In the genomic region with DNA sequence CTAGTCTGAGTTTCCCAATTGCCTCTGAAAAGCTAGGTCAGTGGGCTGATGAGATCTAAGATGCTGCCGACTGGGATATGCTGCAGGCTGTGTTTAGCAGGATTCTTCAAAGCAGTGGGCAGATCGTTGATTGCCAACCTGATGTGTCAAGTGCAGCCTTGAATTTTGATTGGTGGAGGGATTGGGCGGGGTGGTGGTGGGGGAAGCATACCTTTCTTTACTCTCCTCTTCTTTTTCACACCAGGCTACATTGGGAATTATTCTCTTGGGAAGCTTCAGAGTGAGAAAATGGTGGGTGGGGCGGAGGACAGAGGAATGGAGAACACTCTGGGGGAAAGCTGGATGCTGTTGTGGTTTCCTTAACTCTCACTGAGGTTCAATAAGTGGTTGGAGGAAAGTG, we compare ENCODE assay signal across 14 mouse cellular contexts. TPM values are rescaled to one million over a fixed set of nuclear protein-coding genes. Genes with fewer than 3 reads are reported as not detected.
A peak's percentile ranks its signal among the peaks of the same experiment; 100 is the strongest.
DNase-seq lines count a peak whose midpoint lies in the region; TF ChIP-seq lines count a peak whose summit lies in the region.
"Had no signal": no experiment of that assay in that cellular context is flagged by ENCODE, and none has a peak within 500 bp of the region (broad histone marks: within the 10 kb centered on the region; RNA-seq: fewer than 3 reads in every experiment).

No protein-coding gene starts in this region.

- TF ChIP-seq CTCF in brain, embryonic 14.5 days (IDR thresholded peaks at IDR 0.05; ENCODE audit: borderline replicate concordance, extremely low read depth, insufficient read depth, insufficient read length), result no peak

- TF ChIP-seq POLR2A in brain, embryonic 14.5 days (IDR thresholded peaks at IDR 0.05; ENCODE audit: borderline replicate concordance, extremely low read depth, insufficient read depth, insufficient read length, poor library complexity, severe bottlenecking), result no peak

- DNase-seq in left cerebral cortex, adult 18-20 months (ENCODE audit: low spot score in 2 of 2), result peak; percentile 9 to 30
- no peak for DNase-seq in left cerebral cortex, postnatal 4 days
- DNase-seq in right cerebral cortex, adult 18-20 months, result peak; percentile 48
- DNase-seq in right cerebral cortex, postnatal 10 days (ENCODE audit: low spot score in 2 of 2), result no peak
- peak; percentile 4 for DNase-seq in brain, embryonic 14.5 days (ENCODE audit: low read depth)
- DNase-seq in cerebellum, postnatal 14 days, result no peak
- DNase-seq: adrenal gland, adult 8-10 months; adrenal gland, postnatal 36 days; cerebellum, adult 11-12 months; cerebellum, adult 9-10 months; cerebellum, postnatal 36 days; gastrocnemius, postnatal 36 days; heart, adult 11 months; heart, postnatal 36 days had no signal

- intact Hi-C loops in left cerebral cortex, postnatal 4 days (cut with DNase I), result no loop called here

RNA-seq across cellular contexts. Expression of gene Cntn1, which starts 2.9 kb away (rescaled TPM):
- total RNA-seq in left cerebral cortex, adult 18-20 months (2021), result 100 to 1,000 TPM; 270 to 288 TPM
- total RNA-seq in left cerebral cortex, postnatal 4 days (2021), result 100 to 1,000 TPM; 285 to 319 TPM
- 14.4 and 26.3 TPM in 2 replicates for polyA plus RNA-seq in brain, embryonic 14.5 days (2012; rRNA removed)
- total RNA-seq: heart, postnatal 36 days had no signal

Comparison
In these comparisons a context has a peak if more than half of its experiments do, and no peak if none do; other contexts are left out.
1. DNase-seq: peak in left cerebral cortex, adult 18-20 months (2 of 2), right cerebral cortex, adult 18-20 months (single experiment) and brain, embryonic 14.5 days (single experiment); none in left cerebral cortex, postnatal 4 days (single experiment), right cerebral cortex, postnatal 10 days (0 of 2) and cerebellum, postnatal 14 days (0 of 2).